Mouse (Mus musculus) forebrain, embryonic 12.5 days (tissue): ENCODE measurements at regions not wholly inside any gene's neighbourhood (a gene's known extent, or its start where the extent isn't known, plus 50 kb on each side); places are given as distances from the start of the nearest gene placed in this dataset.
A peak's percentile ranks its signal among the peaks of the same experiment; 100 is the strongest.
"Not testable (repeated sequence)": the region's sequence is repeated elsewhere in the genome, so short reads cannot be mapped to it uniquely, and the experiment has no call there.

Experiments
- ATAC-seq: fragments of 200-750 bp; cut with Nextera tagmentation; 2 replicates; pipeline ENCODE4 v1.8.0; 2017; ENCODE audit warnings: moderate TSS enrichment; ENCODE audit not compliant: low FRiP score
- H3K27ac ChIP-seq: fragments of 300-500 bp; sonication (generic); 2 replicates; pipeline ENCODE4 v1.5.1; 2016; ENCODE audit warnings: mild to moderate bottlenecking
- H3K27me3 ChIP-seq: fragments of 300-500 bp; sonication (generic); 2 replicates; pipeline ENCODE4 v1.6.1; 2016; ENCODE audit warnings: mild to moderate bottlenecking
- H3K36me3 ChIP-seq: fragments of 300-500 bp; sonication (generic); replicated peaks from 2 replicates; pipeline ENCODE4 v1.6.1; 2016; ENCODE audit warnings: mild to moderate bottlenecking
- H3K4me1 ChIP-seq: fragments of 300-500 bp; sonication (generic); 2 replicates; pipeline ENCODE4 v1.6.1; 2016
- H3K4me2 ChIP-seq: fragments of 300-500 bp; sonication (generic); 2 replicates; pipeline ENCODE4 v1.6.1; 2016; ENCODE audit warnings: mild to moderate bottlenecking, moderate library complexity
- H3K4me3 ChIP-seq: fragments of 300-500 bp; sonication (generic); replicated peaks from 2 replicates; pipeline ENCODE4 v1.5.1; 2016; ENCODE audit warnings: mild to moderate bottlenecking
- H3K9ac ChIP-seq: fragments of 300-500 bp; sonication (generic); 2 replicates; pipeline ENCODE4 v1.6.1; 2016; ENCODE audit warnings: mild to moderate bottlenecking
- H3K9me3 ChIP-seq: fragments of 300-500 bp; sonication (generic); 2 replicates; pipeline ENCODE4 v1.6.1; 2016
- WGBS: fragments of 180-500 bp; shearing (Covaris S2); methylation state at CpG from one replicate; pipeline ENCODE4 v1.1.7; 2016; 5-methylcytosine and 5-hydroxymethylcytosine counted together

GRCm38 (mm10) chr10:49985038-49985437 is 196.5 kb upstream of the Grik2 start:
- Histone ChIP-seq H3K9me3 (no peaks in the 10 kb centered on the region), H3K27ac (no peak overlapping the region), H3K4me3 (no peak overlapping the region), H3K9ac (no peak overlapping the region), H3K27me3 (no peaks in the 10 kb centered on the region), H3K4me1 (no peaks in the 10 kb centered on the region), H3K36me3 (no peaks in the 10 kb centered on the region), H3K4me2 (no peak overlapping the region)
- WGBS: 76% methylated on average over 2 of the region's 2 CpGs
- no peak for ATAC-seq

GRCm38 (mm10) chr10:49952434-49952833 is 163.9 kb upstream of the Grik2 start:
- Histone ChIP-seq H3K27me3 (no peaks in the 10 kb centered on the region), H3K36me3 (no peaks in the 10 kb centered on the region), H3K27ac (no peak overlapping the region), H3K4me2 (no peak overlapping the region), H3K9ac (no peak overlapping the region), H3K9me3 (no peaks in the 10 kb centered on the region), H3K4me1 (no peaks in the 10 kb centered on the region), H3K4me3 (no peak overlapping the region)
- peak; percentile 41; the same call in 1 of the 2 replicates for ATAC-seq

GRCm38 (mm10) chr10:49937305-49937704 is 148.7 kb upstream of the Grik2 start:
- peak; percentile 64; the same call in 1 of the 2 replicates for ATAC-seq
- not testable (repeated sequence) for H3K27me3 ChIP-seq, H3K36me3 ChIP-seq, H3K4me2 ChIP-seq, H3K9me3 ChIP-seq, H3K27ac ChIP-seq, H3K4me1 ChIP-seq, H3K4me3 ChIP-seq, H3K9ac ChIP-seq
- 80% methylated on average over 2 of the region's 2 CpGs for WGBS

GRCm38 (mm10) chr10:49909206-49909605 is 120.6 kb upstream of the Grik2 start:
- H3K27ac ChIP-seq, ATAC-seq, H3K4me2 ChIP-seq, H3K36me3 ChIP-seq, H3K4me3 ChIP-seq, H3K9ac ChIP-seq, H3K4me1 ChIP-seq, H3K9me3 ChIP-seq, H3K27me3 ChIP-seq: not testable (repeated sequence)
- 89% methylated on average over 4 of the region's 4 CpGs for WGBS

GRCm38 (mm10) chr10:49908126-49908525 is 119.6 kb upstream of the Grik2 start:
- not testable (repeated sequence) for H3K4me1 ChIP-seq, ATAC-seq, H3K27me3 ChIP-seq, H3K9ac ChIP-seq, H3K9me3 ChIP-seq, H3K36me3 ChIP-seq, H3K27ac ChIP-seq, H3K4me3 ChIP-seq, H3K4me2 ChIP-seq
- 66% methylated on average over 1 of the region's 1 CpGs for WGBS

GRCm38 (mm10) chr10:49904626-49905025 is 116.1 kb upstream of the Grik2 start:
- H3K4me3 ChIP-seq, H3K27me3 ChIP-seq, ATAC-seq, H3K9me3 ChIP-seq, H3K9ac ChIP-seq, H3K4me1 ChIP-seq, H3K4me2 ChIP-seq, H3K27ac ChIP-seq, H3K36me3 ChIP-seq: not testable (repeated sequence)
- WGBS: 86% methylated on average over 1 of the region's 1 CpGs

GRCm38 (mm10) chr10:49895436-49895835 is 106.9 kb upstream of the Grik2 start:
- no peak overlapping the region for H3K4me2 ChIP-seq
- no peak overlapping the region for H3K4me3 ChIP-seq
- no peak overlapping the region for H3K27ac ChIP-seq
- no peaks in the 10 kb centered on the region for H3K9me3 ChIP-seq
- H3K9ac ChIP-seq: no peak overlapping the region
- no peaks in the 10 kb centered on the region for H3K27me3 ChIP-seq
- ATAC-seq: no peak
- no peaks in the 10 kb centered on the region for H3K4me1 ChIP-seq
- no peaks in the 10 kb centered on the region for H3K36me3 ChIP-seq
- WGBS: 81% methylated on average over 3 of the region's 3 CpGs

GRCm38 (mm10) chr10:49884106-49884505 is 95.5 kb upstream of the Grik2 start:
- Histone ChIP-seq H3K4me3 (no peak overlapping the region), H3K36me3 (no peaks in the 10 kb centered on the region), H3K27ac (no peak overlapping the region), H3K4me1 (no peaks in the 10 kb centered on the region), H3K9ac (no peak overlapping the region), H3K4me2 (no peak overlapping the region), H3K27me3 (no peaks in the 10 kb centered on the region), H3K9me3 (no peaks in the 10 kb centered on the region)
- no peak for ATAC-seq
- WGBS: 79% methylated on average over 2 of the region's 2 CpGs

- no peak for ATAC-seq
- WGBS: 83% methylated on average over 1 of the region's 1 CpGs
- no peak overlapping the region for H3K9ac ChIP-seq
These were observed 94.9 kb upstream of the Grik2 start for GRCm38 (mm10) chr10:49883444-49883843.

GRCm38 (mm10) chr10:49863800-49864199 is 75.2 kb upstream of the Grik2 start:
- no peak for ATAC-seq
- H3K4me2 ChIP-seq: no peak overlapping the region

More at GRCm38 (mm10) chr10:49883444-49883843, 94.9 kb upstream of the Grik2 start:
- no peak overlapping the region for H3K4me3 ChIP-seq
- no peaks in the 10 kb centered on the region for H3K4me1 ChIP-seq
- H3K27ac ChIP-seq: no peak overlapping the region
- H3K9me3 ChIP-seq: no peaks in the 10 kb centered on the region
- H3K4me2 ChIP-seq: no peak overlapping the region
- no peaks in the 10 kb centered on the region for H3K36me3 ChIP-seq
- no peaks in the 10 kb centered on the region for H3K27me3 ChIP-seq

GRCm38 (mm10) chr10:49847686-49848085 is 59.1 kb upstream of the Grik2 start:
- Histone ChIP-seq H3K4me3 (no peak overlapping the region), H3K36me3 (no peaks in the 10 kb centered on the region), H3K4me2 (no peak overlapping the region), H3K27ac (no peak overlapping the region), H3K9ac (no peak overlapping the region), H3K27me3 (no peaks in the 10 kb centered on the region), H3K4me1 (no peaks in the 10 kb centered on the region), H3K9me3 (no peaks in the 10 kb centered on the region)
- no peak for ATAC-seq
- 66% methylated on average over 2 of the region's 2 CpGs for WGBS

More at GRCm38 (mm10) chr10:49863800-49864199, 75.2 kb upstream of the Grik2 start:
- 83% methylated on average over 3 of the region's 3 CpGs for whole genome bisulfite sequencing
- Histone ChIP-seq H3K4me1 (no peaks in the 10 kb centered on the region), H3K9ac (no peak overlapping the region), H3K9me3 (no peaks in the 10 kb centered on the region), H3K4me3 (no peak overlapping the region), H3K36me3 (no peaks in the 10 kb centered on the region), H3K27ac (no peak overlapping the region), H3K27me3 (no peaks in the 10 kb centered on the region)

GRCm38 (mm10) chr10:49844308-49844707 is 55.7 kb upstream of the Grik2 start:
- no peaks in the 10 kb centered on the region for H3K36me3 ChIP-seq
- no peak overlapping the region for H3K9ac ChIP-seq
- H3K9me3 ChIP-seq: no peaks in the 10 kb centered on the region
- no peaks in the 10 kb centered on the region for H3K27me3 ChIP-seq
- ATAC-seq: no peak
- no peak overlapping the region for H3K27ac ChIP-seq
- H3K4me1 ChIP-seq: no peaks in the 10 kb centered on the region
- H3K4me3 ChIP-seq: no peak overlapping the region
- 77% methylated on average over 3 of the region's 3 CpGs for WGBS
- H3K4me2 ChIP-seq: no peak overlapping the region
